Mouse (Mus musculus) ES-E14 (cell line): ENCODE results near the gene Trub1.

Experiments used
- CHD2 ChIP-seq: IDR thresholded peaks from 2 replicates; pipeline ENCODE4 v1.6.1; 2014; ENCODE audit warnings: mild to moderate bottlenecking, low read depth, low read length, inconsistent platforms
- MAFK ChIP-seq: IDR thresholded peaks from 2 replicates; pipeline ENCODE4 v1.6.1; 2014; ENCODE audit warnings: mild to moderate bottlenecking, low read depth, low read length, inconsistent platforms; ENCODE audit not compliant: insufficient read depth
- ZC3H11A ChIP-seq: IDR thresholded peaks from 2 replicates; pipeline ENCODE4 v1.6.1; 2012; ENCODE audit warnings: low read depth, mild to moderate bottlenecking, inconsistent platforms, low read length, borderline replicate concordance

GRCm38 (mm10) chr19:57413170-57413569, 39.5 kb upstream of the Trub1 start:
- no peak for TF ChIP-seq MAFK
- TF ChIP-seq ZC3H11A: no peak
- no peak for TF ChIP-seq CHD2
